Mouse (Mus musculus) hindbrain, embryonic 10.5 days (tissue): Measurements from ENCODE around the gene Teddm2. TPM values are rescaled to one million over a fixed set of nuclear protein-coding genes. Genes with fewer than 3 reads are reported as not detected.
"Not testable (repeated sequence)": the region's sequence is repeated elsewhere in the genome, so short reads cannot be mapped to it uniquely, and the experiment has no call there.

Source experiments
- DNase-seq: peaks from one replicate; pipeline ENCODE4 v3.0.0-alpha.2; 2017; ENCODE audit warnings: low spot score
- H3K27ac ChIP-seq: fragments of 300-500 bp; sonication (generic); 2 replicates; pipeline ENCODE4 v1.5.1; 2016; ENCODE audit warnings: mild to moderate bottlenecking, moderate library complexity
- H3K27me3 ChIP-seq: fragments of 300-500 bp; sonication (generic); 2 replicates; pipeline ENCODE4 v1.6.1; 2016; ENCODE audit warnings: mild to moderate bottlenecking; ENCODE audit not compliant: poor library complexity, insufficient read depth, severe bottlenecking
- H3K36me3 ChIP-seq: fragments of 300-500 bp; sonication (generic); 2 replicates; pipeline ENCODE4 v1.6.1; 2016; ENCODE audit warnings: mild to moderate bottlenecking, moderate library complexity
- H3K4me1 ChIP-seq: fragments of 300-500 bp; sonication (generic); replicated peaks from 2 replicates; pipeline ENCODE4 v1.6.1; 2016; ENCODE audit warnings: mild to moderate bottlenecking
- H3K4me3 ChIP-seq: fragments of 300-500 bp; sonication (generic); 2 replicates; pipeline ENCODE4 v1.5.1; 2016; ENCODE audit warnings: mild to moderate bottlenecking, moderate library complexity
- H3K9me3 ChIP-seq: fragments of 300-500 bp; sonication (generic); 2 replicates; pipeline ENCODE4 v1.6.1; 2016; ENCODE audit warnings: mild to moderate bottlenecking, moderate library complexity
- WGBS: fragments of 180-500 bp; shearing (Covaris S2); methylation state at CpG from one replicate; pipeline ENCODE4 v1.1.7; 2016; 5-methylcytosine and 5-hydroxymethylcytosine counted together
- polyA plus RNA-seq: library from polyadenylated mRNA; unstranded; fragments of >200 nt; fragmentation: Nextera tagmentation; extraction: Ambion mirVana; gene quantifications from 2 replicates; pipeline ENCODE4 v1.2.1, GENCODE M21; 2016

The Teddm2 gene
- polyA plus RNA-seq, 1 experiment from 2014 or later = 0.56 TPM

DNA sequence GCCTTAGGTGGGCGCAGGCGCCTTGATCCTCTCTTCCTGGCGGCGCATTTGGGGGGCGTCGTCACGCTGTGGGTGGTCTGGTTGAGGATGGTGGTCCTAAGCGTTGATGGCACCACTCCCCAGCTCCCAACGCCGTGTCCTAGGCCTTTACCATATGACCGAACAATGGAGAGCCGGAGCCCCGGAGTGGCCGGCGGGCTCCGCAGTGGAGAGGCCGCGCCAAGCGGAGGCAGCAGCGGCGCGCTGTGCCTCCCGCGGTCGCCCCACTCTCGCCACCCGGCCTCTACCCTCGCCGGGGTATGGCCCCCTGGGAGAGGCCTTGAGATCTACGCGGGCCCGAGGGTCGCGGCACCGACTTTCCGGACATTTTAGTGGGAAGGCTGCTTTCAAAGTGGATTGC lies 353 bp upstream of the Teddm2 start:
- peaks cover 16% of the 10 kb centered on the region for H3K27me3 ChIP-seq
- no peaks in the 10 kb centered on the region for H3K9me3 ChIP-seq
- peaks cover 40% of the 10 kb centered on the region for H3K4me1 ChIP-seq
- no peak for DNase-seq
- H3K36me3 ChIP-seq = peaks cover 29% of the 10 kb centered on the region
- H3K27ac ChIP-seq = peak overlapping the region; percentile 98
- 0% methylated on average over 36 of the region's 36 CpGs for WGBS
- H3K4me3 ChIP-seq = peak overlapping the region; percentile 92

DNA sequence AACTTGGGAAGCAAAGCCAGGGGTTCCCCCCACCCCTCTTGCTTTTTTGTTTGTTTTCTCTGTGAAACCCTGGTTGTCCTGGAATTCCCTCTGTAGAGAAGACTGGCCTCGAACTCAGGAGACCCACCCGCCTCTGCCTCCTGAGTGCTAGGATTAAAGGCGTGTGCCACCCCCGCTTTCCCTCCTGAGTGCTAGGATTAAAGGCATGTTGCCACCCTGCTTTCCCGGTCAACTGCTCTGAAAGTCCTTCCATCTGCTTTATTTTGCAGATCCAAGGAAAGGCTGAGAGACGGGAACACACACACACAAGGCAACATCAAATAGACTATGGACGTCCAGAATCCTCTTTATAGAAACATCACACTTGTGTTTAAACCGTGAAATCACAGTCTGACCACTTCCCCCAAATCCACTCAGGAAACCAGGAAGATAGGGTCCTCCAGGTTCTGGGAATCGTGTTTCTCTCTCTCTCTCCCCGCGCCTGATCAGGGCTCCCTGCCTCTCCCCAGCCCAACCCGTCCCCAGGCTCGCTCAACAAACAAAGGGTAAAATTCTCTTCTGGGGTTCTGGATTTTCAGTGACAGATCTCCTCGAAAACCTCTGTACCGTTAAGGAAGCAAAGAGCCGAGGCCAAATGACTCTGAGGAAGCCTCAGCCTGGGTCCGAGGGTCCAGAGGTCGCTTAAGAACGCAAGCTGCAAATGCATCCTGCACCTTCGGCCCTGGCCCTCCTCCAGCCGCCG lies 868 bp downstream of the Teddm2 start:
- H3K36me3 ChIP-seq = peaks cover 17% of the 10 kb centered on the region
- H3K9me3 ChIP-seq = no peaks in the 10 kb centered on the region
- H3K4me1 ChIP-seq = peaks cover 40% of the 10 kb centered on the region
- H3K27me3 ChIP-seq = peaks cover 11% of the 10 kb centered on the region
- DNase-seq = no peak
- H3K27ac ChIP-seq = peak overlapping the region; percentile 98
- WGBS = 20% methylated on average over 22 of the region's 22 CpGs
- H3K4me3 ChIP-seq = peak overlapping the region; percentile 92

DNA sequence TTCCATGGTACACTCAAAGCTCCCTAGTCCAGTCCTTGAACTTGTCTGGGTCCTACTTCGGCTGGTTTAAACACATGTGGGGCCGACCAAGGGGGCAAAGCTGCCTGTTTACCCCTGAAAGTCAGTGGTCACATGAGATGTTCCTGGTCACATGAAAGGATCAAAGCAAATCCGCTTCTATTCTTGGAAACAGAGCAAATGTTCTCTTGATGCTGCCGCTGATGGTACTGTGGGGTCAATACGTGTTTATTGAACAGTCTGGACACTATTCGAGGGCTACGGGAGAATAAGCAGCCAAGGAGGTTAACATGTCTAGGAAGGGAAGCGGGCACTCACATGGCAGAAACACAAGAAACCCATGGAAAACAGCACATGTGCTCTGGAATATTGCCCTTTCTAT lies 2.8 kb downstream of the Teddm2 start:
- DNase-seq = no peak
- Histone ChIP-seq H3K4me1 (peaks cover 26% of the 10 kb centered on the region), H3K4me3 (no peak overlapping the region), H3K27ac (no peak overlapping the region), H3K27me3 (0 out of 2 replicates have a peak, but pooled peaks cover 5% of the 10 kb centered on the region), H3K9me3 (no peaks in the 10 kb centered on the region), H3K36me3 (no peaks in the 10 kb centered on the region)
- 84% methylated on average over 8 of the region's 8 CpGs for WGBS

DNA sequence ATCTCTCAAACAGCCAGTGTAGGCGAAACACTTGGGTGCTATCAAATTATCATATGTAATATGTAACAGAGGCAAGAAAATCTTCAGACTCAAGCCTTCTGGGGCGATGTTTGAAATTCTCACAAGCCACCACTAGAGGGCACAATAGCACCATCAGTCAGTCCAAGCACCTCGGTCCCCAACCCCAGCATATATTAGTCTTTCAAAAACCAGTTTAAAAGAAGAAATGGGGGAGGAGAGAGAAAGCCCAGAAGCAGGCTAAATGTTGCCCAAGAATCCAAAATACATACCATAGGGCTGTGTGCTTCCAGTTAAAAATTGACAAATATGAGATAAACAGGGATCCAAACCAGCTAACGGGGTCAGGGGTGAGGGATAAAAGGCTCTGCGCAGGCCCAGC lies 5.0 kb downstream of the Teddm2 start:
- 39% methylated on average over 5 of the region's 5 CpGs for WGBS
- no peaks in the 10 kb centered on the region for H3K36me3 ChIP-seq
- no peaks in the 10 kb centered on the region for H3K9me3 ChIP-seq
- peaks cover 12% of the 10 kb centered on the region; the same call in 1 of the 2 replicates for H3K4me1 ChIP-seq
- DNase-seq = peak; percentile 61
- no peak overlapping the region for H3K27ac ChIP-seq
- H3K4me3 ChIP-seq = no peak overlapping the region
- 0 out of 2 replicates have a peak, but pooled peaks cover 5% of the 10 kb centered on the region for H3K27me3 ChIP-seq

DNA sequence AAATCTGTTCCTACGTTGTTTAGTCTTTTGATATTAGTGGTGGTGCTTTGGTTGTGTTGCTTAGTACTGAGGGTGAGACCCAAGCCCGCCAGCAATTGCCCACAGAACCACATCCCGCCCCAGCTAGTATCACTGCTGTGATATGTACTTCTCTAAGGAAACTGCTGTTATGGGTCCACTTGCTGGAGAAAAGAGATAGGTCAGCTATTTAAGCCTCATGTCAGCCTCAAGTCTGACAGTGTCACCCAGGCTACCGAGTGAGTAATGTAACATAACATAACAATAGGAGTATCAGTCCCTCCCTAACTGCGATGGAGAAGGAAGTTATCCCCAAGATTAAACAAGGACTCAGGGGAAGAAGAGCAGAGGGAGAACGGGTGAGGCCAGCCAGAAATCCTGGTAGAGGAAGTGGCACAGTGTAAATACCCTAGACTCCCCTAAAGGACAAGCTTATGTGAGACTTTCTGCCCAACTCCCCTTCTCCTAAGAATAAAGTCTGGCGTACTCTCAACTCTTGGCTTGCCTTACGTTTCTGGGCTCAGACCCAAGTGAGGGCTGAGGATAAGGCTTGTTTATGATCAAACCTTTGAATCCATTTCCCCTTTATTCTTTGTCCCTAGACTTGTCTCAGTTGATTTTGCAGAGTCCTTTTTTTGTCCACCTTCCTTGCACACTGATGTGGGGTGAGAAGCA lies 5.7 kb downstream of the Teddm2 start:
- Histone ChIP-seq H3K27ac (no peak overlapping the region), H3K27me3 (0 out of 2 replicates have a peak, but pooled peaks cover 5% of the 10 kb centered on the region), H3K9me3 (no peaks in the 10 kb centered on the region), H3K4me3 (no peak overlapping the region), H3K4me1 (peaks cover 11% of the 10 kb centered on the region; the same call in 1 of the 2 replicates), H3K36me3 (no peaks in the 10 kb centered on the region)
- no peak for DNase-seq
- 66% methylated on average over 8 of the region's 8 CpGs for WGBS

DNA sequence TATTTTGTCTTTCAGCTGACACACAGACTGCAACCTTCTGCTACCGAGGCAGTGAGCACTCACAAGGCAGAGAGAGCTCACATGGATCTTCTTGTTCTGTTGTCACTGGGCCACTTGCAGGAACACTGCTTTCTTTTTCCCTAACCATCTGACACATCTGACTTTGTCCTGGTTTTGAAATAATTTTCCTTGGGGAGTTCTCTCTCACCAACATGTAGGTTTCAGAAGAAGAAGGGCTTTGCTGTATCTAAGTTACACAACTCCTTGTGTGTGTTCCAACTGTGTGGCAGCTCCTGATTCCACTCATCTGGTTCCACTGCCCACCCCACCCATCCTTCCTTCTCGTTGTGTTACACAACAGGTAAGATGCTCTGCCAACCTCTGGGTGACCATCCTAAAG lies 6.3 kb downstream of the Teddm2 start:
- H3K27me3 ChIP-seq = 0 out of 2 replicates have a peak, but pooled peaks cover 5% of the 10 kb centered on the region
- no peaks in the 10 kb centered on the region for H3K36me3 ChIP-seq
- 69% methylated on average over 2 of the region's 2 CpGs for WGBS
- DNase-seq = no peak
- no peak overlapping the region for H3K4me3 ChIP-seq
- H3K27ac ChIP-seq = no peak overlapping the region
- no peaks in the 10 kb centered on the region for H3K9me3 ChIP-seq
- H3K4me1 ChIP-seq = peaks cover 5% of the 10 kb centered on the region; the same call in 1 of the 2 replicates

DNA sequence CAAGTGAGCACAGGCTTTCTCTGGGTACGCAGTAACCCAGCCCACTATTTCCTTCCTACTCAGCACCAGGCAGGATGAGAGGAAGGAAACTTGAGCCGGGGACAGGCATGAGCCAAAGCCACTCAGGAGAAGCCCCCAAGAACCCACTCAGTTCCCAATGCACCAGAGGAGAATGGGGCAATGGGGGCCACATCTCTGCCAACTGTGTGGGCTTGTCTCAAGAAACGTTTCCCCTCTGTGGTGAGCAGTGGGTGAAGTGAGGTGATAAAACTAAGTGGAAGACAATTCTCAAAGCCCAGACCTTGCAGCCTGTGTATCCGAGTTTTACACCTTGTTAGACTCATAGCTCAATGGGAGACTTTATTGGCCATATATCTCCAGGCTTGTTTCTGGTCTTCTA lies 8.6 kb downstream of the Teddm2 start, which contains the start of gene Teddm1a:
Teddm1a (plus strand) TSS at position 301 of the 400 bp plus-strand sequence.
- H3K4me3 ChIP-seq = no peak within 1 kb of the TSS
- no peaks in the 10 kb centered on the region for H3K27me3 ChIP-seq
- no peak within 1 kb of the TSS for H3K27ac ChIP-seq
- H3K4me1 ChIP-seq = peaks cover under 1% of the 10 kb centered on the region; the same call in 1 of the 2 replicates
- no peak for DNase-seq
- no peaks in the 10 kb centered on the region for H3K36me3 ChIP-seq
- WGBS = 74% methylated on average over 4 of the region's 4 CpGs
- no peaks in the 10 kb centered on the region for H3K9me3 ChIP-seq

DNA sequence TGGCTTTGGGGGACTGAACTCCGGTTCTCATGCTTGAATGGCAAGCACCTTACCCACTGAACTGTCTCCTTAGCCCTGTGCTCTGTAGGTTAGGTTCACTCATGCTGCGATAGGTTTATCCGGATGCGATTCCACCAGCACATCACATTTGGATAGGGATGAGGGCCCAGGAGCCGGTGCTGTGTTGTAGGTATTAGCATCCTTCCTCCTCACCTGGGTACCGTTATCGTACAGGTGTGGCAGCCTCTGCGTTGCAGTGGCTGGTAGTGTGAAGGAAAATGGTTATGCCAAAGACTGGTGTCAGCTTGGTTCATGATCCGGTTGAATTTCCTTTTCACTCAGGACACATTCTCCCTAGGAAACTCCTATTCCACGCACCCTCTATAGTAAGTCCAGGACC lies 9.9 kb downstream of the Teddm2 start:
- H3K4me3 ChIP-seq = no peak overlapping the region
- H3K36me3 ChIP-seq = no peaks in the 10 kb centered on the region
- no peak overlapping the region for H3K27ac ChIP-seq
- H3K9me3 ChIP-seq = no peaks in the 10 kb centered on the region
- peaks cover 5% of the 10 kb centered on the region for H3K4me1 ChIP-seq
- DNase-seq = no peak
- WGBS = 96% methylated on average over 10 of the region's 10 CpGs
- no peaks in the 10 kb centered on the region for H3K27me3 ChIP-seq

DNA sequence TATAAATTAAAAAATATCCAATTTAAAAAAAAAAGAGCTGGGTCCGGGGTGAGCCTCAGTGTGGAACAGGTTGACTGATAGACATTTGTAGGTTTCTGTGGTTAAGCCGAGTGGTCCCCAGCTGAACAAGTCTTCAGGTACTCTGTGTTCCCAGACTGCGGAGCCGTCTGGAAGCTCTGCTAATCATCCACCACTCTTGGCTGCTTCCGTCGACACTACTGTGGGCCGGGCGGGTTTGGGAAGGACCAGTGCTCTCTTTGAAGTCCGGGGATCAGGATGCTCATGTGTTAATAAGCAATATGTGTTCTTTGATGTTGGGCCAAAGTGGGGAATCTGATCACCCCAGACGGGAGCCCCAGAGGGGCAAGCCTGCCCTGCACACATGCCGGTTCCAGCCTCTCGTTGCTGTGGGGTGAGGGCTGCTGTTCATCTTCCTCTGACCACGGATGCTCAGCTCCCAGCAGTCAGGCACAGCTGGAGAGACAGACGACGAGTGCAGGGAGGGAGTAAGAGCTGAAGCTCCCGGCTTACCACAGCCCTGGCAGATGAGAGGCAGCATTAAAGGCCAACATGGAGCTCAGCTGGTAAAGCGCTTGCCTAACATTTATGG lies 13.9 kb downstream of the Teddm2 start:
- Histone ChIP-seq H3K27me3 (no peaks in the 10 kb centered on the region), H3K27ac (peak overlapping the region; percentile 45; the same call in 1 of the 2 replicates), H3K4me1 (peaks cover 5% of the 10 kb centered on the region), H3K9me3 (no peaks in the 10 kb centered on the region), H3K36me3 (no peaks in the 10 kb centered on the region), H3K4me3 (no peak overlapping the region)
- WGBS = 46% methylated on average over 17 of the region's 17 CpGs
- DNase-seq = no peak

DNA sequence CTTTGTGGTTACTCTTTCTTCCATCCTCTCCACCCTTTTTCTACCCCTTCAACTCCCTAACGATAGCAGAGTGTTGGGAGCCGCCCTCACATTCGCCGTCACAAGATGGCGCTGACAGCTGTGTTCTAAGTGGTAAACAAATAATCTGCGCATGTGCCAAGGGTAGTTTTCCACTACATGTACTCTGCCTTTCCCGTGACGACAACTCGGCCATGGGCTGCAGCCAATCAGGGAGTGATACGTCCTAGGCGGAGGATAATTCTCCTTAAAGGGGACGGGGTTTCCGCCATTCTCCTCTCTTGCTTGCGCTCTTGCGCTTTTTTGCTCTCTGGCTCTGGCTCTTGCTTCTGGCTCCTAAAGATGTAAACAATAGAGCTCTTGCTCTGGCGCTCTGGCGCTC lies 19.6 kb downstream of the Teddm2 start:
- H3K4me3 ChIP-seq, H3K4me1 ChIP-seq, H3K27me3 ChIP-seq, H3K9me3 ChIP-seq, DNase-seq, H3K36me3 ChIP-seq, H3K27ac ChIP-seq: not testable (repeated sequence)
- 95% methylated on average over 17 of the region's 17 CpGs for WGBS

DNA sequence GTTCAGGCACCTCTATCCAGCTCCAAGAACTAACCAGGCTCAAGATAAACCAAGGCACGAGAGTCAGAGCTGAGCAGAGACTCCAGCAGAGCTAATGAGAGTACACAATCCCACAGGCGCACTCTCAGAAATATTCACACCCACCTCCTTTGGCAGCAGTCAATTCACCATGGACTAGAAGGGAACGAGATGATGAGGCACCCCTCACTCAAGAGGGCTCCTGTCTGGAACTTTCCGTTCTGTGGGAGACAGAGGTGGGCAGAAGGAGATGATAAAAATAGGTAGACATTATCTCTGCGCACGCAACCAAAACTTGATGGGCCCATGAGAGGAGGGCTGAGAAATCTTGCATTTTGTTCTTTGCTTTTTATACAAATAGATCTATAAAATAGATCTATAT lies 26.0 kb downstream of the Teddm2 start, which contains the start of gene Teddm1b:
Teddm1b (plus strand) TSS at position 301 of the 400 bp plus-strand sequence.
- H3K4me3 ChIP-seq = no peak within 1 kb of the TSS

DNA sequence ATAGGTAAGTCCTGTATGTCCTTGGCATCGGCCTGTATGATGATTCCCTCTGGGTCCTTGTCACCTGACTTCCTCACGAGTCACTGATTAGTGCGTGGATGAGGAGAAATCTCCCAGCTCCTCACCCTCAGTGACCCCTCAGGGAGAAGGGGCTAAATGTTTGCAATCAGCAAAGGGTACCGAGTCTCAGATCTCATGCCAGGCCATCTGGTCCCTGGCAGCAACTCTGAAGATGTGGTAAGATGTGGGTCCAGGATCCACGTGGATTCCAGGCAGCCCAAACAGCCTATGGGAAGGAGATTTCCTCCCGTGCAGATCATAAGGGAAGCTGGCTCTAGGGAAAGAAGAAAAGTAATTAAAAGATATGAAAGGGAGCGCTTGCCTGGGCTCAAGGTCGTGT lies 44.1 kb downstream of the Teddm2 start:
- no peaks in the 10 kb centered on the region for H3K36me3 ChIP-seq
- H3K4me3 ChIP-seq = no peak overlapping the region
- H3K4me1 ChIP-seq = no peaks in the 10 kb centered on the region
- no peak for DNase-seq
- H3K27ac ChIP-seq = no peak overlapping the region
- no peaks in the 10 kb centered on the region for H3K27me3 ChIP-seq
- WGBS = 81% methylated on average over 8 of the region's 8 CpGs
- no peaks in the 10 kb centered on the region for H3K9me3 ChIP-seq

More for the DNA sequence above, 26.0 kb downstream of the Teddm2 start, which contains the start of gene Teddm1b:
- Histone ChIP-seq H3K27me3 (no peaks in the 10 kb centered on the region), H3K27ac (no peak within 1 kb of the TSS), H3K36me3 (no peaks in the 10 kb centered on the region), H3K4me1 (no peaks in the 10 kb centered on the region), H3K9me3 (no peaks in the 10 kb centered on the region)
- DNase-seq = no peak
- 90% methylated on average over 6 of the region's 6 CpGs for WGBS

DNA sequence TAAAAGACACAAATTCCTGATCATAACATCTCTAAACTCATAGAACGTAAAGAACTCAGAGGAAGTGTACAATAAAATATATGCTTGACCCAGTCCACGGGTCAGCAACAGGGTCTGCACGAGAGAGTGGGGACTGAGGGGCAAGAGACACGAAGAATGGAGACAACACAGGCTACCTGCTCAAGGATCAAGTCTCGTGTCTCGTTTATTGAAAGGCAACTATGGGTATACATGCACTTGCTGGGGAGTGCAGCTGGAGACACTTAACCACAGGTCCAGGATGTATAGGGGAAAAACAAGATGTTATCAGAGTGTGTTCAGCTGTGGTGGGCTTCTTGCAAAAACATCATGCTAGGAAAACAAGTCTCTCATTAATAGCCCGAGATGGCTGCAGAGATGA lies 47.3 kb downstream of the Teddm2 start:
- WGBS = 86% methylated on average over 7 of the region's 7 CpGs

More for the DNA sequence above, 47.3 kb downstream of the Teddm2 start:
- H3K9me3 ChIP-seq, H3K27ac ChIP-seq, H3K27me3 ChIP-seq, H3K4me1 ChIP-seq, H3K36me3 ChIP-seq, H3K4me3 ChIP-seq, DNase-seq: not testable (repeated sequence)
